Mouse (Mus musculus) thymus, adult 2 months (tissue): Measurements from ENCODE around the gene Wasl. TPM values are rescaled to one million over a fixed set of nuclear protein-coding genes. Genes with fewer than 3 reads are reported as not detected.

Experiments
- DNase-seq: peaks from one replicate; pipeline ENCODE4 v3.0.0; 2021
- H3K27ac ChIP-seq: fragments of 200-500 bp; 2 replicates; pipeline ENCODE4 v1.5.1; 2012; ENCODE audit warnings: low read length, control low read depth; ENCODE audit not compliant: control insufficient read depth, insufficient read depth
- H3K27me3 ChIP-seq: fragments of 200-500 bp; 2 replicates; pipeline ENCODE4 v1.6.1; 2012; ENCODE audit warnings: mild to moderate bottlenecking, low read length, moderate library complexity, mixed read lengths; ENCODE audit not compliant: control insufficient read depth, insufficient read depth
- H3K36me3 ChIP-seq: fragments of 200-500 bp; 2 replicates; pipeline ENCODE4 v1.6.1; 2012; ENCODE audit warnings: mild to moderate bottlenecking, low read length, moderate library complexity; ENCODE audit not compliant: control insufficient read depth, insufficient read depth
- H3K4me1 ChIP-seq: fragments of 200-500 bp; replicated peaks from 2 replicates; pipeline ENCODE4 v1.6.1; 2012; ENCODE audit warnings: low read length; ENCODE audit not compliant: control insufficient read depth, insufficient read depth
- H3K4me3 ChIP-seq: fragments of 200-500 bp; 2 replicates; pipeline ENCODE4 v1.5.1; 2012; ENCODE audit warnings: mild to moderate bottlenecking, low read length, control low read depth, moderate library complexity; ENCODE audit not compliant: control insufficient read depth, insufficient read depth
- CTCF ChIP-seq: fragments of 200-500 bp; IDR thresholded peaks from 2 replicates; pipeline ENCODE4 v1.5.1; 2012; ENCODE audit warnings: mild to moderate bottlenecking, control low read depth, low read length, moderate library complexity, borderline replicate concordance; ENCODE audit not compliant: control insufficient read depth, poor library complexity, insufficient read depth; ENCODE audit errors: extremely low read depth
- POLR2A ChIP-seq: fragments of 200-500 bp; IDR thresholded peaks from 2 replicates; pipeline ENCODE4 v1.6.1; 2012; ENCODE audit warnings: mild to moderate bottlenecking, low read length, control low read depth, moderate library complexity; ENCODE audit not compliant: control insufficient read depth, poor library complexity, insufficient read depth; ENCODE audit errors: extremely low read depth
- WGBS: fragments of 180-500 bp; shearing (Covaris S2); methylation state at CpG from one replicate; pipeline ENCODE4 v1.1.7; 2018; 5-methylcytosine and 5-hydroxymethylcytosine counted together
- polyA plus RNA-seq: library from polyadenylated mRNA; depleted of rRNA; stranded (reverse); fragments of >200 nt; gene quantifications from 2 replicates; pipeline ENCODE4 v1.2.3, GENCODE M21; 2012

Wasl gene
- polyA plus RNA-seq, 1 experiment: 46.3 TPM

- Histone ChIP-seq H3K27me3 (no peaks in the 10 kb centered on the region), H3K27ac (no peak overlapping the region), H3K4me3 (no peak overlapping the region), H3K36me3 (peaks cover 21% of the 10 kb centered on the region), H3K4me1 (no peaks in the 10 kb centered on the region)
- no peak for DNase-seq
- 85% methylated on average over 1 of the region's 1 CpGs for WGBS
- TF ChIP-seq CTCF (no peak), POLR2A (no peak)
These were observed 36.3 kb downstream of the Wasl start for GRCm38 (mm10) chr6:24628499-24628898.

- Histone ChIP-seq H3K4me1 (no peaks in the 10 kb centered on the region), H3K27me3 (no peaks in the 10 kb centered on the region), H3K27ac (no peak overlapping the region), H3K4me3 (no peak overlapping the region), H3K36me3 (peaks cover 19% of the 10 kb centered on the region)
- TF ChIP-seq CTCF (no peak), POLR2A (no peak)
- DNase-seq: peak; percentile 47
- 70% methylated on average over 5 of the region's 5 CpGs for WGBS
These were observed 37.2 kb downstream of the Wasl start for GRCm38 (mm10) chr6:24627586-24628030.

- DNase-seq: no peak
- Histone ChIP-seq H3K27ac (no peak overlapping the region), H3K27me3 (no peaks in the 10 kb centered on the region), H3K4me1 (no peaks in the 10 kb centered on the region), H3K4me3 (no peak overlapping the region), H3K36me3 (peaks cover 39% of the 10 kb centered on the region)
- TF ChIP-seq CTCF (no peak), POLR2A (no peak)
- WGBS: 93% methylated on average over 2 of the region's 2 CpGs
These were observed 42.7 kb downstream of the Wasl start for GRCm38 (mm10) chr6:24622098-24622497.

- no peak for DNase-seq
- Histone ChIP-seq H3K36me3 (peaks cover 47% of the 10 kb centered on the region), H3K4me1 (no peaks in the 10 kb centered on the region), H3K27ac (no peak overlapping the region), H3K4me3 (no peak overlapping the region), H3K27me3 (no peaks in the 10 kb centered on the region)
- 93% methylated on average over 2 of the region's 2 CpGs for WGBS
- TF ChIP-seq POLR2A (no peak), CTCF (no peak)
These were observed 43.9 kb downstream of the Wasl start for GRCm38 (mm10) chr6:24620936-24621335.

GRCm38 (mm10) chr6:24619285-24620045 is 45.3 kb downstream of the Wasl start:
- peaks cover 47% of the 10 kb centered on the region for H3K36me3 ChIP-seq
- H3K4me1 ChIP-seq: no peaks in the 10 kb centered on the region
- DNase-seq: no peak
- H3K4me3 ChIP-seq: no peak overlapping the region
- no peaks in the 10 kb centered on the region for H3K27me3 ChIP-seq
- 88% methylated on average over 5 of the region's 6 CpGs for WGBS
- TF ChIP-seq CTCF: no peak
- no peak for TF ChIP-seq POLR2A
- H3K27ac ChIP-seq: no peak overlapping the region

GRCm38 (mm10) chr6:24616746-24617145 is 48.1 kb downstream of the Wasl start:
- no peaks in the 10 kb centered on the region for H3K27me3 ChIP-seq
- no peak for DNase-seq
- no peak overlapping the region for H3K27ac ChIP-seq
- peaks cover 47% of the 10 kb centered on the region for H3K36me3 ChIP-seq
- no peak overlapping the region for H3K4me3 ChIP-seq
- WGBS: 97% methylated on average over 4 of the region's 4 CpGs
- H3K4me1 ChIP-seq: no peaks in the 10 kb centered on the region
- TF ChIP-seq CTCF: no peak
- no peak for TF ChIP-seq POLR2A
